Mouse (Mus musculus) left cerebral cortex, postnatal 10 days (tissue): Measurements from ENCODE around the gene Clba1. TPM values are rescaled to one million over a fixed set of nuclear protein-coding genes. Genes with fewer than 3 reads are reported as not detected.
"Not testable (repeated sequence)": the region's sequence is repeated elsewhere in the genome, so short reads cannot be mapped to it uniquely, and the experiment has no call there.

Experiments used
- DNase-seq, 2 experiments: peaks; one replicate each; pipeline ENCODE4 v3.0.0; 2021 to 2022; ENCODE audit warnings: low spot score in 2 of 2, mixed read lengths in 1 of 2; ENCODE audit errors: extremely low spot score in 1 of 2
- intact Hi-C: fragments of 180-260 bp; cut with DNase I; formaldehyde crosslinking; loops from one replicate; pipeline ENCODE4 v1.15.1; 2025
- total RNA-seq, 2 experiments: library from RNA; stranded (reverse); gene quantifications; 2 replicates each; pipeline ENCODE4 v1.2.3; 2021

Clba1 gene
- total RNA-seq, 2 experiments from 2014 or later = 14.6 to 16.5 TPM

GRCm38 (mm10) chr12:112833527-112833926 is 24.8 kb downstream of the Clba1 start:
- intact Hi-C loops = no loop called here

GRCm38 (mm10) chr12:112835046-112835445 is 26.3 kb downstream of the Clba1 start:
- DNase-seq = no peak
- intact Hi-C loops = no loop called here

More at GRCm38 (mm10) chr12:112833527-112833926, 24.8 kb downstream of the Clba1 start:
- no peak for DNase-seq

- no peak for DNase-seq
- intact Hi-C loops = loop anchor here (5.0 to 10.0 kb wide), 2 partner anchors 46 to 93 kb away; no protein-coding TSS in a partner anchor
Observed at GRCm38 (mm10) chr12:112840209-112841086, 31.7 kb downstream of the Clba1 start.

GRCm38 (mm10) chr12:112841338-112841892 is 32.7 kb downstream of the Clba1 start:
- not testable (repeated sequence) for DNase-seq
- intact Hi-C loops = loop anchor here (5.0 to 10.0 kb wide), 2 partner anchors 47 to 94 kb away; no protein-coding TSS in a partner anchor

- intact Hi-C loops = loop anchor here (5.0 to 10.0 kb wide), 2 partner anchors 47 to 95 kb away; no protein-coding TSS in a partner anchor
- DNase-seq = not testable (repeated sequence)
Observed at GRCm38 (mm10) chr12:112842128-112842527, 33.4 kb downstream of the Clba1 start.

GRCm38 (mm10) chr12:112843803-112844202 is 35.1 kb downstream of the Clba1 start:
- intact Hi-C loops = loop anchor here (5.0 to 10.0 kb wide), 2 partner anchors 49 to 97 kb away; no protein-coding TSS in a partner anchor
- peak; percentile 54 to 86 for DNase-seq

- intact Hi-C loops = loop anchor here (10.0 kb wide), 1 partner anchor 53 kb away; no protein-coding TSS in a partner anchor
Observed at GRCm38 (mm10) chr12:112847880-112848279, 39.1 kb downstream of the Clba1 start.

GRCm38 (mm10) chr12:112849235-112850022 is 40.7 kb downstream of the Clba1 start:
- intact Hi-C loops = loop anchor here (10.0 kb wide), 1 partner anchor 55 kb away; no protein-coding TSS in a partner anchor
- DNase-seq = no peak

More at GRCm38 (mm10) chr12:112847880-112848279, 39.1 kb downstream of the Clba1 start:
- no peak for DNase-seq

- DNase-seq = no peak
- intact Hi-C loops = no loop called here
Observed at GRCm38 (mm10) chr12:112850344-112850743, 41.6 kb downstream of the Clba1 start.

GRCm38 (mm10) chr12:112851116-112851515 is 42.4 kb downstream of the Clba1 start:
- intact Hi-C loops = no loop called here

GRCm38 (mm10) chr12:112853050-112853729 is 44.5 kb downstream of the Clba1 start:
- peak in 1 of 2 experiments; percentile 13 for DNase-seq
- intact Hi-C loops = no loop called here

More at GRCm38 (mm10) chr12:112851116-112851515, 42.4 kb downstream of the Clba1 start:
- no peak for DNase-seq

- intact Hi-C loops = no loop called here
- no peak for DNase-seq
Observed at GRCm38 (mm10) chr12:112854610-112855333, 46.0 kb downstream of the Clba1 start.

- DNase-seq = peak in 1 of 2 experiments; percentile 13
- intact Hi-C loops = no loop called here
Observed at GRCm38 (mm10) chr12:112856338-112856737, 47.6 kb downstream of the Clba1 start.

GRCm38 (mm10) chr12:112857021-112857925 is 48.5 kb downstream of the Clba1 start:
- peak in 1 of 2 experiments; percentile 13 for DNase-seq
- intact Hi-C loops = no loop called here

- DNase-seq = peak in 1 of 2 experiments; percentile 12
Observed at GRCm38 (mm10) chr12:112858581-112859336, 50.0 kb downstream of the Clba1 start.

GRCm38 (mm10) chr12:112859930-112860329 is 51.2 kb downstream of the Clba1 start:
- peak in 1 of 2 experiments; percentile 11 for DNase-seq
- intact Hi-C loops = no loop called here

More at GRCm38 (mm10) chr12:112858581-112859336, 50.0 kb downstream of the Clba1 start:
- intact Hi-C loops = no loop called here
